Mouse (Mus musculus): ENCODE measurements around the gene Slitrk4.

The Slitrk4 gene

DNA sequence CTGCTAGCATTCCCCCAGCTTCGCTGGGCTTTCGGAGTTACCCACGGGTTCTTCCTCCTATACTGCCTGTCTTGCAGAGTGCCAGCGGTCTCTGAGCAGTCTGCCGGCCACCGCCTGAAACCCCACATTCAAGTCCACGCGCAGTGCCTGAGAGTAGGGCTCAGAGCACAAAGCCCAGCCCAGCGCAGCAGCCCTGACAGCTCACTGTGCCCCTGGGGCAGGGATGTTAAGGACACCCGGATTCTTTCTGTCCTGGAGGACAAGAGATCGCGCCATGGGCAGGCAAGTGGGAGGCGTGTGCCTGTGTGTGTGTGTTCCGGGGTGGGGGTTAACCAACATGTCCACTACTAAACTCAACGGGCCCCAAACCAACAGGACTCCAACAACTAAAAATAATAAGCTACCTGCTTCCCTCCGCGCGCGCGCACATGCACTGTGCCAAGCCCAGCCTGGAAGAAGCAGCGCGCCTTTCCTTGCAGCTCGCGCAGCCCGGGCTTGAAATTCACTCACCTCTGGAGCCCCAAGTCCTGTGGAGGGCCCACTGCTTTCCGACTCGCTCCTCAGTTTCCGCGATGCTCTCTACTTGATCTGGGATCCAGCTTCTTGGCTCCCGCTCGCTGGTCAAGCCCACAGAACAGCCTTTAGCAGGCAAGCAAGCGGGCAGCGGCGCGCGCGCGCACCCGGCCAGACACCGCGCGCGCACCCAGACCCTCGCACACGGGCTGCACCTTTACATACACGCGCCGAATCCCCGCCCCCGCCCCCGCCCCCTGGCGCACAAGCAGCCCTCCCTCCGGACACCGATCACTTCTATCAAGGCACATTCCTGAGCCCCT is at the start of gene Slitrk4:
TSS of gene Slitrk4 (minus strand) at position 707 of the 836 bp plus-strand sequence.
- DNase-seq (ENCODE audit: low spot score in 2 of 2): no peak

DNA sequence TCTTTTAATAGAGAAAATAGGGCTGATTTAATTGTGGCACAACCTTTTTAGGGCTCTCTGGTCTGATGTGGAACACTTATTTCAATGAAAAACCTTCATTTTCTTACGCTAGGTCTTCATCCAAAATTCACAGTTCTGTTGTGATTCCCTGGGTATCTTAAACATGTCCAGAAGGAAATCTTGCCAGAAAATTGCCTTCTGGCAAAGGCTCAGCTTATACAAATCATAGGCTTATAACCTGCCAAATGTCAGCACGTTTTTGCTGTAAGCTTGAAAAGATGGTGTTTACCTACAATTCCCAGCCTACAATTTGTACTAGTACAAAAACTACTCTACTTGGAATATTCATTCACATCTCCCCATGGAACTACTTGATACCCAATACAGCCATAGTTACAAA is 42.7 kb upstream of the Slitrk4 start:
- no peak for DNase-seq (ENCODE audit: low spot score in 2 of 2)

DNA sequence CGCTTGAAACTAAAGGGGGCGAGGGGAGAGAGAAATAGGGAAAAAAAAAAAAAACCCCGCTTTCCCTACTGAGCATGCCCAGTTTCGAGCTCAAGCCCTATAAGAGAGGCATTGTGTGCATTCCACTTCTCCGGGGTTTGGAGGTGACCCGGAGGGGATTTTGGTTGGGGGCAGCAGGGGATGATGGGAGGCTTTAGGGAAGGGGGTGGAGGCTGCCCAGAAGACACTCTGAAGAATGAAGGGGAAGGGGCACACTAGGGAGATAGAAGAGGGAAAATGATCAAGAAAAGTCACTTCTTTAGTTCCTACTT is 1.1 kb upstream of the Slitrk4 start:
- DNase-seq (ENCODE audit: low spot score in 2 of 2): no peak

DNA sequence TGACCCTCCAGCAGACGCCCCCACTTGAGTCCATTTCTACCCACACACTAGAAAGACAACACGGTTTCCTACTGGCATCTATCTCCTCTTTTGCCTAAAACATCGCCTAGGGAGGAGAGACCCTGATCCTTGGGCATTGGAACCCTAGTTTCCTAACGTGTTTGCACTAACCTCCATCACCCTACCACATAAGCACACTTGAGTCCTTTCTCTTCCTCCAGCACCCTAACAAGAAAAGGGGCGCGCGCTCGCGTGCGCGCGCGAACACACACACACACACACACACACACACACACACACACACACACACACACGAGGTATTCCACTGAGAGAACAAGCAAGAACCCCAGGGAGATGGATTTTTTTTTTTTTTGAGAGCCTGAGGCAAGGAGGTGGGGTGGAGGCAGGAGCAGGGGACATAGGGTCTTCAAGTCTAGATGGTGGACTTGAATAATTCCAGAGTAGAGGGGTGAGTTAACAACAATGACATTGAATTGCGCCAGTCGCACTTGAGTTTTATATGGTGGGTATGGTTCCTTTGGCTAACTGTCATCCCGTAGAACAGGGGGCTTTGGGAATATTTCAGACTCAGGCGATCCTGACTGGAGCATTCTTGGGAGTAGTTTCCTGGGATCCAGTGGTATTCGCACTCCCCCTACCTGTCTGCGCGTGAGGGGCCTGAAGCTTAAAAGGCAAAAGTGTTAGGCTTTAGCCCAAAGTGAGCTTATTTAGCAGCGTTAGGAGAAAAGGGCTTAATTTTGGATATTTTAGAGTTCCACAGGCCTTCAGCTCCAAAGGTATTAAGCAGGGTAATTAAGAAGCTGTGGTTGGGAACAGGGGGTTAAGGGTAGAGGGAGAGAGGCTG is 562 bp upstream of the Slitrk4 start:
- no peak for DNase-seq (ENCODE audit: low spot score in 2 of 2)

DNA sequence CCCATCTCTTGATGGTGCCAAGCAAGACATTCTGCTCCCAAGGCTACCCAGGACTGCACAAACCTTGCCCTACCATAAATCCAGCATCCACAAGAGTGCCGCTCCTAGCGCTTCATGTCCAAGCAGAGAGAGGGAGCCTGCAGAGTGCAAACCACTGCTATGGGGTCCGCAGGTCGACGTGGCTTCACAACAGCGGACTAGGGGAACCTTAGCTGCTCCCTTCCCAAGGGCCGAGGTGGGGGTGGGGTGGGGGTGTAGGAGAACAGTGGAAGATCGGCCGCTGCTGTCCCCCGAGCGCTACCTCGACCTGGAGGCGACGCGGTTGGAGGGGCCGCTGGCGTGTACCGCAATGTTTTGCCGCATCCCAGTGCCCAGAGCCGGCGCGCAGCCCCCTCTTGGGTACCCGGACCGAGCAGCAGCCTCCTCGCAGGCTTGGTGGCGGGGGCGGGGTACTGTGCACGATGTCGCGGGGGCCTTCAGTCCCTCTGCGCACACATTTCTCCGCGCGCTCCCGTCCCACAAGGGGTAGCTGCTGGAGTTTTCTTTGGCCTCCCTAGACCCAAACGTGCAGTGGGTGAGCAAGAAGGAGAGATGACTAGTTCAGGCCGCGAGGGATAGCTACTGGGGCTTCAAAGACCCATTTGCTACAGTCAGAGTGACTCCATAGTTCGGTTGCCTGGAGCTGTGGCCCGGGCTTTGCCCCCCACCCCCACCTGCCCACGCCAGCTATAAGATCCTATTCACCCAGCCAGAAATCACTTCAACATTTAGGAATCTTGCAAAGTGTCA is 1.1 kb downstream of the Slitrk4 start:
- no peak for DNase-seq (ENCODE audit: low spot score in 2 of 2)

DNA sequence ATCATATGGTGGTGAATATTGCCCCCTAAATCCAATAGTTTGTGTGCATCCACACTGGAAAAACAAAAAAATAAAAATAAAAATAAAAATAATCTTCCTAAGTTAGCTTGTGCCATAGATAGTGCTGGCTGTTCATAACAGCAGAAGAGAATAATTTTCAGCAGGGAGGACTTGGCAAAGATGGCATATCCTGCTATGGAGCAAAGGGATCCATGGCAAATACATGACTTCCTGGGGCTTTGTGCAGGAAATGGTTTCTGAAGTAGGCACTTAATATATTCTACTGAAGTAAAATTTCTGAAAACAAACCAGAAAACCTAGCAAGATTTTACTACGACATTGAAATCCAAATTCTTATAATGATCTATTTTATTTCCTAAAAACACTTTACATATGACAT is 13.3 kb downstream of the Slitrk4 start:
- DNase-seq (ENCODE audit: low spot score in 2 of 2): no peak

Measured in natural killer cell, adult 2 months (primary cell).